Mouse (Mus musculus) neural tube, embryonic 13.5 days (tissue): ENCODE data around the gene Pemt. TPM values are rescaled to one million over a fixed set of nuclear protein-coding genes. Genes with fewer than 3 reads are reported as not detected.

Source experiments
- ATAC-seq: fragments of 200-750 bp; cut with Nextera tagmentation; 2 replicates; pipeline ENCODE4 v1.8.0; 2017; ENCODE audit warnings: low read depth, mild to moderate bottlenecking, moderate TSS enrichment, moderate library complexity
- H3K27ac ChIP-seq: fragments of 300-500 bp; sonication (generic); replicated peaks from 2 replicates; pipeline ENCODE4 v1.5.1; 2015; ENCODE audit warnings: moderate library complexity, mild to moderate bottlenecking, inconsistent platforms
- H3K27me3 ChIP-seq: fragments of 300-500 bp; sonication (generic); 2 replicates; pipeline ENCODE4 v1.6.1; 2015; ENCODE audit warnings: mild to moderate bottlenecking, inconsistent platforms
- H3K36me3 ChIP-seq: fragments of 300-500 bp; sonication (generic); 2 replicates; pipeline ENCODE4 v1.6.1; 2015; ENCODE audit warnings: mild to moderate bottlenecking, inconsistent platforms
- H3K4me1 ChIP-seq: fragments of 300-500 bp; sonication (generic); replicated peaks from 2 replicates; pipeline ENCODE4 v1.6.1; 2015; ENCODE audit warnings: inconsistent platforms
- H3K4me2 ChIP-seq: fragments of 300-500 bp; sonication (generic); 2 replicates; pipeline ENCODE4 v1.6.1; 2015; ENCODE audit warnings: inconsistent platforms, mild to moderate bottlenecking, moderate library complexity
- H3K4me3 ChIP-seq: fragments of 300-500 bp; sonication (generic); 2 replicates; pipeline ENCODE4 v1.5.1; 2015; ENCODE audit warnings: mild to moderate bottlenecking, inconsistent platforms
- H3K9ac ChIP-seq: fragments of 300-500 bp; sonication (generic); 2 replicates; pipeline ENCODE4 v1.6.1; 2015; ENCODE audit warnings: moderate library complexity, mild to moderate bottlenecking, inconsistent platforms
- H3K9me3 ChIP-seq: fragments of 300-500 bp; sonication (generic); 2 replicates; pipeline ENCODE4 v1.6.1; 2016; ENCODE audit warnings: inconsistent platforms
- WGBS: fragments of 180-500 bp; shearing (Covaris S2); methylation state at CpG from one replicate; pipeline ENCODE4 v1.1.7; 2015; 5-methylcytosine and 5-hydroxymethylcytosine counted together
- polyA plus RNA-seq: library from polyadenylated mRNA; unstranded; fragments of >200 nt; fragmentation: Nextera tagmentation; extraction: Ambion mirVana; gene quantifications from 2 replicates; pipeline ENCODE4 v1.2.1, GENCODE M21; 2015

Pemt gene
- polyA plus RNA-seq, 1 experiment from 2014 or later: 7.1 TPM

- Histone ChIP-seq H3K4me3 (no peak overlapping the region), H3K4me2 (no peak overlapping the region), H3K9me3 (no peaks in the 10 kb centered on the region), H3K27me3 (no peaks in the 10 kb centered on the region), H3K9ac (no peak overlapping the region), H3K36me3 (no peaks in the 10 kb centered on the region), H3K4me1 (0 out of 2 replicates have a peak, but pooled peaks cover 4% of the 10 kb centered on the region), H3K27ac (no peak overlapping the region)
- ATAC-seq: no peak
- WGBS: 76% methylated on average over 15 of the region's 15 CpGs
Observed at GRCm38 (mm10) chr11:60073936-60074502, 27.7 kb upstream of the Pemt start.

GRCm38 (mm10) chr11:60073121-60073520 lies 26.8 kb upstream of the Pemt start:
- H3K4me2 ChIP-seq: no peak overlapping the region
- 0 out of 2 replicates have a peak, but pooled peaks cover 4% of the 10 kb centered on the region for H3K4me1 ChIP-seq
- ATAC-seq: no peak
- H3K27ac ChIP-seq: no peak overlapping the region
- H3K27me3 ChIP-seq: no peaks in the 10 kb centered on the region
- no peaks in the 10 kb centered on the region for H3K9me3 ChIP-seq
- no peaks in the 10 kb centered on the region for H3K36me3 ChIP-seq
- H3K9ac ChIP-seq: no peak overlapping the region
- H3K4me3 ChIP-seq: no peak overlapping the region

GRCm38 (mm10) chr11:60071221-60071620 lies 24.9 kb upstream of the Pemt start:
- no peak overlapping the region for H3K9ac ChIP-seq
- H3K27ac ChIP-seq: no peak overlapping the region
- no peaks in the 10 kb centered on the region for H3K9me3 ChIP-seq
- WGBS: 86% methylated on average over 6 of the region's 6 CpGs
- no peaks in the 10 kb centered on the region for H3K27me3 ChIP-seq
- H3K36me3 ChIP-seq: no peaks in the 10 kb centered on the region
- H3K4me3 ChIP-seq: no peak overlapping the region
- no peak overlapping the region for H3K4me2 ChIP-seq
- 0 out of 2 replicates have a peak, but pooled peaks cover 4% of the 10 kb centered on the region for H3K4me1 ChIP-seq
- no peak for ATAC-seq

- no peak overlapping the region for H3K9ac ChIP-seq
- H3K27me3 ChIP-seq: no peaks in the 10 kb centered on the region
- no peak overlapping the region for H3K4me3 ChIP-seq
- WGBS: 40% methylated on average over 8 of the region's 8 CpGs
- ATAC-seq: peak; percentile 43; the same call in 1 of the 2 replicates
- 0 out of 2 replicates have a peak, but pooled peaks cover 4% of the 10 kb centered on the region for H3K4me1 ChIP-seq
- no peak overlapping the region for H3K27ac ChIP-seq
- no peak overlapping the region for H3K4me2 ChIP-seq
- no peaks in the 10 kb centered on the region for H3K36me3 ChIP-seq
- H3K9me3 ChIP-seq: no peaks in the 10 kb centered on the region
Observed at GRCm38 (mm10) chr11:60070599-60070998, 24.3 kb upstream of the Pemt start.

GRCm38 (mm10) chr11:60068631-60069030 lies 22.3 kb upstream of the Pemt start:
- Histone ChIP-seq H3K27ac (no peak overlapping the region), H3K36me3 (no peaks in the 10 kb centered on the region), H3K9ac (no peak overlapping the region), H3K4me1 (0 out of 2 replicates have a peak, but pooled peaks cover 4% of the 10 kb centered on the region), H3K4me2 (no peak overlapping the region), H3K27me3 (no peaks in the 10 kb centered on the region), H3K4me3 (no peak overlapping the region), H3K9me3 (no peaks in the 10 kb centered on the region)
- no peak for ATAC-seq

- Histone ChIP-seq H3K9ac (no peak overlapping the region), H3K9me3 (no peaks in the 10 kb centered on the region), H3K36me3 (no peaks in the 10 kb centered on the region), H3K4me3 (no peak overlapping the region), H3K27me3 (no peaks in the 10 kb centered on the region), H3K4me2 (no peak overlapping the region), H3K27ac (no peak overlapping the region), H3K4me1 (0 out of 2 replicates have a peak, but pooled peaks cover 4% of the 10 kb centered on the region)
- 93% methylated on average over 4 of the region's 4 CpGs for WGBS
- ATAC-seq: no peak
Observed at GRCm38 (mm10) chr11:60067646-60068045, 21.4 kb upstream of the Pemt start.

GRCm38 (mm10) chr11:60065267-60065666 lies 19.0 kb upstream of the Pemt start:
- H3K4me1 ChIP-seq: no peaks in the 10 kb centered on the region
- no peak overlapping the region for H3K9ac ChIP-seq
- no peak overlapping the region for H3K27ac ChIP-seq
- H3K36me3 ChIP-seq: no peaks in the 10 kb centered on the region
- no peaks in the 10 kb centered on the region for H3K9me3 ChIP-seq
- no peaks in the 10 kb centered on the region for H3K27me3 ChIP-seq
- ATAC-seq: no peak
- WGBS: 73% methylated on average over 1 of the region's 1 CpGs
- H3K4me3 ChIP-seq: no peak overlapping the region
- H3K4me2 ChIP-seq: no peak overlapping the region

GRCm38 (mm10) chr11:60061504-60062006 lies 15.3 kb upstream of the Pemt start:
- Histone ChIP-seq H3K9me3 (no peaks in the 10 kb centered on the region), H3K27ac (no peak overlapping the region), H3K4me1 (no peaks in the 10 kb centered on the region), H3K4me3 (no peak overlapping the region), H3K36me3 (no peaks in the 10 kb centered on the region), H3K4me2 (no peak overlapping the region), H3K9ac (no peak overlapping the region), H3K27me3 (no peaks in the 10 kb centered on the region)
- 84% methylated on average over 4 of the region's 4 CpGs for WGBS
- ATAC-seq: no peak

- no peak for ATAC-seq
- Histone ChIP-seq H3K4me2 (no peak overlapping the region), H3K4me1 (no peaks in the 10 kb centered on the region), H3K9me3 (no peaks in the 10 kb centered on the region), H3K9ac (no peak overlapping the region), H3K4me3 (no peak overlapping the region), H3K27ac (no peak overlapping the region), H3K27me3 (no peaks in the 10 kb centered on the region), H3K36me3 (no peaks in the 10 kb centered on the region)
- WGBS: 100% methylated on average over 2 of the region's 2 CpGs
Observed at GRCm38 (mm10) chr11:60060026-60060425, 13.7 kb upstream of the Pemt start.

GRCm38 (mm10) chr11:60058441-60058840 lies 12.2 kb upstream of the Pemt start:
- WGBS: 85% methylated on average over 10 of the region's 10 CpGs
- no peak overlapping the region for H3K4me3 ChIP-seq
- no peak overlapping the region for H3K27ac ChIP-seq
- no peaks in the 10 kb centered on the region for H3K27me3 ChIP-seq
- no peak overlapping the region for H3K4me2 ChIP-seq
- no peaks in the 10 kb centered on the region for H3K9me3 ChIP-seq
- H3K9ac ChIP-seq: no peak overlapping the region
- no peaks in the 10 kb centered on the region for H3K4me1 ChIP-seq
- H3K36me3 ChIP-seq: no peaks in the 10 kb centered on the region
- no peak for ATAC-seq

- no peak overlapping the region for H3K4me2 ChIP-seq
- H3K27me3 ChIP-seq: no peaks in the 10 kb centered on the region; the same call in 1 of the 2 replicates
- no peaks in the 10 kb centered on the region for H3K9me3 ChIP-seq
- H3K9ac ChIP-seq: no peak overlapping the region
- 81% methylated on average over 2 of the region's 2 CpGs for WGBS
- ATAC-seq: no peak
- no peak overlapping the region for H3K27ac ChIP-seq
- no peaks in the 10 kb centered on the region for H3K36me3 ChIP-seq
- no peak overlapping the region for H3K4me3 ChIP-seq
- no peaks in the 10 kb centered on the region for H3K4me1 ChIP-seq
Observed at GRCm38 (mm10) chr11:60057987-60058386, 11.7 kb upstream of the Pemt start.

- Histone ChIP-seq H3K9me3 (no peaks in the 10 kb centered on the region), H3K36me3 (no peaks in the 10 kb centered on the region), H3K4me2 (no peak overlapping the region), H3K4me3 (no peak overlapping the region), H3K27ac (no peak overlapping the region), H3K27me3 (no peaks in the 10 kb centered on the region; the same call in 1 of the 2 replicates), H3K9ac (no peak overlapping the region), H3K4me1 (no peaks in the 10 kb centered on the region)
- 89% methylated on average over 6 of the region's 6 CpGs for WGBS
- no peak for ATAC-seq
Observed at GRCm38 (mm10) chr11:60056520-60056919, 10.2 kb upstream of the Pemt start.

GRCm38 (mm10) chr11:60048841-60049240 lies 2.6 kb upstream of the Pemt start:
- Histone ChIP-seq H3K36me3 (no peaks in the 10 kb centered on the region), H3K27ac (no peak overlapping the region), H3K4me2 (no peak overlapping the region), H3K4me3 (no peak overlapping the region), H3K9me3 (no peaks in the 10 kb centered on the region), H3K9ac (no peak overlapping the region), H3K27me3 (no peaks in the 10 kb centered on the region; the same call in none of the 2 replicates), H3K4me1 (peaks cover 6% of the 10 kb centered on the region)
- ATAC-seq: no peak
- WGBS: 94% methylated on average over 2 of the region's 2 CpGs
